Mouse (Mus musculus) erythroblast, embryonic 14.5 days (primary cell): ENCODE results near the gene Krtap5-4. TPM values are rescaled to one million over a fixed set of nuclear protein-coding genes. Genes with fewer than 3 reads are reported as not detected.
A peak's percentile ranks its signal among the peaks of the same experiment; 100 is the strongest.

Source experiments
- H3K27me3 ChIP-seq: 2 replicates; pipeline ENCODE4 v1.6.1; 2012; ENCODE audit warnings: inconsistent platforms; ENCODE audit not compliant: control insufficient read depth
- H3K36me3 ChIP-seq: 2 replicates; pipeline ENCODE4 v1.6.1; 2012; ENCODE audit warnings: mild to moderate bottlenecking, inconsistent platforms; ENCODE audit not compliant: control insufficient read depth
- H3K4me1 ChIP-seq: 2 replicates; pipeline ENCODE4 v1.6.1; 2012; ENCODE audit warnings: inconsistent platforms; ENCODE audit not compliant: control insufficient read depth
- H3K4me3 ChIP-seq: replicated peaks from 2 replicates; pipeline ENCODE3; 2012; ENCODE audit warnings: moderate library complexity, mild to moderate bottlenecking, inconsistent platforms
- H3K9me3 ChIP-seq: 2 replicates; pipeline ENCODE4 v1.6.1; 2012; ENCODE audit warnings: low read length, inconsistent platforms, mixed read lengths; ENCODE audit not compliant: control insufficient read depth
- GATA1 ChIP-seq: IDR thresholded peaks from 2 replicates; pipeline ENCODE4 v1.6.1; 2012; ENCODE audit warnings: low read length, inconsistent platforms, mixed read lengths
- TAL1 ChIP-seq: IDR thresholded peaks from 3 replicates; pipeline ENCODE4 v1.6.1; 2012; ENCODE audit warnings: low read length, inconsistent platforms, mixed read lengths
- polyA plus RNA-seq: library from polyadenylated mRNA; stranded (reverse); fragments of >175 nt; gene quantifications from 2 replicates; pipeline ENCODE4 v1.2.3, GENCODE M21; 2012

Krtap5-4 gene
- polyA plus RNA-seq, 1 experiment = not detected

DNA sequence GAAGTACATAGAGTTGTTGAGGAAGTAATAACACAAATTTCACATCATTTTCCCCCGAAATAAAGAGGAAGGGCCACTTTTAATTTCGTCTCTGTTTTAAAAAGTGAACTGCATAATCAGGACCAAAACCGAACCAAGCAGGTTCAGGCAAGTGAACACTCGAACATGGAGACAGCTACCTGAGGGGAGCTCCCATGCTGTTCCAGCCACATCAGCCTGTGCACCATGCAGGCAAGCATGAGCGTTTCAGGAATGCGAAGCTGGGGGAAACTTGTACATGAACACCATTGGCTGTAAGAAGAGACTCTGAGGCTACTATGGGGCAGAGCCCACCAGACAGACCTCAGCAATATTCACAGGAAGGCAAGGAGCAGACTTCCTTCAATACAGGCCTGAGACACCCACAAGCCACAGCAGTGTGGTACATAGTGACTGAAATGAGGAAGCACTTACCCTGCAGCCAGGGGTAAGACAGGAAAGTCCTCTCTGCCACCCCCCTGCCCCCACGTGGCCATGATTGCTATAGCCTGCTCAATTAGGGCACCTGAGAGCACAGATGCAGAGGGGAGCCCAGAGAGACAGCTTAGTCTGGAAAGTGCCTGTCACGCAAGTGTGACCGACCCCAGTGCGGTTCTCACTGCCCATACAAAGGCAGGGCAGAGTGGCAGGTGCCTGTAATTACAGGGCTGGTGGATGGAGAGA, 37.1 kb downstream of the Krtap5-4 start:
- TF ChIP-seq TAL1 = no peak
- no peak for TF ChIP-seq GATA1
- Histone ChIP-seq H3K27me3 (no peaks in the 10 kb centered on the region), H3K36me3 (no peaks in the 10 kb centered on the region), H3K9me3 (no peaks in the 10 kb centered on the region), H3K4me3 (no peak overlapping the region), H3K4me1 (peaks cover 7% of the 10 kb centered on the region)

DNA sequence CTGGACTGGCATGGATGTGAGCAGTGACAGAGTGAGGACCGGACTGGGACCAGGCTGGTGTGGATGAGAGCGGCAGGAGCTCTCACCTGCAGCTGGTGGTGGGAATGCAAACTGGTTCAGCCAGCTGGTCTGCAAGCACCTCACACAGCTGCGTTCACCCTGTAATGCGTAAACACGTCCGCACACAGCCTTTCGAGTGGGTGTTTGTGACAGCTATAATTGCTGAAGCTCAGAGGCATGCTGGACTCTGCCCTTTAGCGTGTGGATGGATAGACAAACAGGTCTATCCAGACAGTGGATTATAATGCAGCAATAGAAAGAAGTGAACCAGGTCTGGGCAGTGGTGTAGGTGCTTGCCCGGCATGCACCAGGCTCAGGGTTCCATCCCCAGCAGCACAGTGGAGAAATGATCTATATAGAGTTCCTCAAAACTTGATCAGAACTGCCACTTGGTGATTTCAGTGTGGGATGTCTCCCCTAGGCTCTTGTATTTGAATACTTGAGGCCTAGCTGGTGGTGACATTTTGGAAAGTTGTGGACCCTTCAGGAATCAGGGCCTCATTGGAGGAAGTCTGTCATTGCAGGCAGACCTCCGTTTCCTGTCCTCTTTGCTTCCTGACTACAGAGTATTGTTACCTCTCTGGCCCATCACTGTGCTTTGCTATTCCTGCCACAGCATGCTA, 38.4 kb downstream of the Krtap5-4 start:
- peaks cover 12% of the 10 kb centered on the region for H3K4me1 ChIP-seq
- H3K36me3 ChIP-seq = no peaks in the 10 kb centered on the region
- no peaks in the 10 kb centered on the region for H3K9me3 ChIP-seq
- no peak for TF ChIP-seq TAL1
- no peak for TF ChIP-seq GATA1
- no peaks in the 10 kb centered on the region for H3K27me3 ChIP-seq
- no peak overlapping the region for H3K4me3 ChIP-seq

DNA sequence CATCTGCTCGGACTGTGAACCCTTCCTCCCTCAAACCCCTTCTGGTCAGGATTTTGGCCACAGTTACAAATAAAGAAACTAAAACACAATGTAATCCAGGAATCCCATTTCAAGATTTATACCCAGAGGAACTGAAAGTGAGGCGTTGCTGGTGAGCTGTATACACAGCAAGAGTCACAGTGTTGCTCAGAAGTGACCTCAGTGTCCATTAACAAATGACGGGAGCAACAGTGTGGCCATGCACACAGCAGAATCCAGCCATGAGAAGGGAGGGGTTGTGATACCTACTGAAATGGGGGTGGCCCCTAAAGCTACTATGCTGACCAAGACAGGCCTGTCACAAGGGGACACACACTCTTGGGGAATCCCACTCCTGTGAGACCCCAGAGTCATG, 38.9 kb downstream of the Krtap5-4 start:
- Histone ChIP-seq H3K9me3 (no peaks in the 10 kb centered on the region), H3K27me3 (no peaks in the 10 kb centered on the region), H3K4me3 (no peak overlapping the region), H3K4me1 (peaks cover 16% of the 10 kb centered on the region), H3K36me3 (no peaks in the 10 kb centered on the region)
- TF ChIP-seq GATA1 (no peak), TAL1 (no peak)

DNA sequence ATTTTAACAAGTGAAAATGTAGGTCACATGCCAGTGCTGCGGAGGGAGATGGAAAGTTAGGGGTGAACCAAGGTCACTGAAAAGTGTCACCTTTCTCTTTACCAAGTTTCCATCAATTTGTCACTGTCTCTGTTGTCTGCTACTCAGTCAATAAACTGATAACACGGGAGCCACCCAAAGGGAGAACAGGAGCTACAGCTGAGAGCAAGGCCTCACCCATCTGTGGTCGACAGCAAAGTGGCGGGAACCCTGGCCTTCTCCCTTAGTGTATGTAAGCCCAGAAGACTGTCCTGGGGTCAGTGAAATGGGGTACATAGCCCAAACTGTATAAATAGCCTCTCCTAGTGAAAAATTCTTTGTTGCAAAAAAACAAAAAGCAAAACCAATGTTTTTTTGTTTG, 44.2 kb downstream of the Krtap5-4 start:
- Histone ChIP-seq H3K9me3 (no peaks in the 10 kb centered on the region), H3K27me3 (no peaks in the 10 kb centered on the region), H3K4me1 (peaks cover 52% of the 10 kb centered on the region), H3K4me3 (no peak overlapping the region), H3K36me3 (no peaks in the 10 kb centered on the region)
- no peak for TF ChIP-seq TAL1

DNA sequence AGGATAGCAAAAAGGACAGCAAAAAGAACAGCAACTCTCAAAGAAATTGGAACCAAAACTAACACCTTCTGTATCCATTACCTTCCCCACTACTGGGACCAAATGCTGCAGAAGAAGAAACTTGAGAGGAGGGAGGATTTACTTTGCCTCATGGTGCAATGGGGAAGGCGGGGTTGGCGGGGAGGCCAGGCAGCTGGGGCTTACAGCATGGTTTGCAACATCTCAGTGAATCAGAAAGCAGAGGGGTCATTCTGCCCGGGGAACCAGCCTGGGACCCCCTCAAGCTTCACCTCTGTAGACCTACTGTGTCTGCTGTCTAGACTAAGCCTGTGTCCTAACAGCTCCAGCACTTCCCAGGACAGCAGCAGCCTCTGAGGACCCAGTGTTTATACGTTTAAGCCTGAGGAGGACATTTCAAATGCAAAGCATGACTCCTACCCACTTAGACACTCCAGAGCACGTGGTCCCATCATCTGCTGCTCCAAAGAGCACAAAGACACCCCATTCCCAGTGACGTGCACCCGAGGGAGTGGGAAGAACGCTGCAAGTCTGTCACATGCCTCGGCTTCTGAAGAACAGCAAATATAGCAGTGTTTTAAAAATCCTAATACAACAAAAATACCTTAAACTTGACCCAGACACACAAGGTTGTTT, 46.1 kb downstream of the Krtap5-4 start:
- no peaks in the 10 kb centered on the region for H3K27me3 ChIP-seq
- H3K36me3 ChIP-seq = no peaks in the 10 kb centered on the region; the same call in 1 of the 2 replicates
- peaks cover 71% of the 10 kb centered on the region for H3K4me1 ChIP-seq
- no peaks in the 10 kb centered on the region for H3K9me3 ChIP-seq
- no peak overlapping the region for H3K4me3 ChIP-seq
- TF ChIP-seq GATA1 (no peak), TAL1 (no peak)

DNA sequence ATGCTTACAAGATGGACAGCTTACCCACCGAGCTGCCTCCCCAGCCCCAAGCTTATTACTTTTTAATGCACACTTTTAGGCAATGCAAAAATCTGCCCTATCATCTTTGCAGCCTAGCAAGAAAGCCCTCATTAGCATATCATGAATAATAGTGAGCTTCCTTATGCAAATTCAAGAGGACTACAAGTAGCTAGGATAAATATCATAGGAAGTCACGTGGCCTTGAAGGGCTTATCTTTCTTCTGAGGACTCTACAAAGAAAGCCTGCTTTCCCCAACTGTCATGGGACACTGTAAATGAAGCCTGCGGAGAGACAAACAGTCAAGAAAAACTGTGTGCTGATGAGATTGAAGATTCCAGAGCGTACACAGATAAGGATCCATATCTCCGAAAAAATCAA, 48.2 kb downstream of the Krtap5-4 start:
- Histone ChIP-seq H3K36me3 (no peaks in the 10 kb centered on the region; the same call in 1 of the 2 replicates), H3K9me3 (no peaks in the 10 kb centered on the region), H3K4me1 (peaks cover 86% of the 10 kb centered on the region), H3K4me3 (no peak overlapping the region), H3K27me3 (no peaks in the 10 kb centered on the region)
- TF ChIP-seq TAL1 (no peak), GATA1 (no peak)

DNA sequence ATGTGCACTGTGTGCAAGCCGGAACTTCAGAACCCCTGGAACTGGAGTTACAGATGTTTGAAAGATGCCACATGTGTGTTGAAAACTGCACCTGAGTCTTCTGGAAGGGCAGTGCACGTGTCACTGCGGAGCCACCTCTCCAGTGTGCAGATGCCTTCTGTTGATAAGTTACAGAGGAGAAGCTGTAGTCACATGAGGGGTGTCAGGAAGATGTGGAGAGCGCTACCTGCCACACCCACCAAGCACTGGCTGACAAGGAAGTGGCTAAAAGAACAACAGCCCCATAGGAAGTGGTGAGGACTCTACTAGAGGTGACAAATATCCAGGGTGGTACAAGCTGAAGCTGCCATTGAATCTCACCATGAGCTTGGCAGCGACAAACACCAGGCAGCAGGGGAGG, 50.5 kb downstream of the Krtap5-4 start:
- H3K36me3 ChIP-seq = no peaks in the 10 kb centered on the region; the same call in 1 of the 2 replicates
- H3K4me1 ChIP-seq = peaks cover 71% of the 10 kb centered on the region
- peak; percentile 63 for TF ChIP-seq TAL1
- peak; percentile 57; the same call in 1 of the 2 replicates for TF ChIP-seq GATA1
- H3K27me3 ChIP-seq = peaks cover 2% of the 10 kb centered on the region; the same call in 1 of the 2 replicates
- peak overlapping the region; percentile 43 for H3K4me3 ChIP-seq
- H3K9me3 ChIP-seq = no peaks in the 10 kb centered on the region

Other genes starting within 250 kb of the Krtap5-4 start
- 24.8 and 29.2 TPM in 2 replicates for gene Mob2, start 242.5 kb upstream of the Krtap5-4 start, polyA plus RNA-seq
- gene Dusp8, start 207.7 kb upstream of the Krtap5-4 start, polyA plus RNA-seq = 7.6 and 9.7 TPM in 2 replicates
- not detected in 2 replicates for gene Gm45618, start 182.8 kb upstream of the Krtap5-4 start, polyA plus RNA-seq
- not detected in 2 replicates for gene Gm39115, start 167.5 kb upstream of the Krtap5-4 start, polyA plus RNA-seq
- gene Gm45337, start 158.9 kb upstream of the Krtap5-4 start, polyA plus RNA-seq = not detected in 2 replicates
- gene Gm29735, start 146.4 kb upstream of the Krtap5-4 start, polyA plus RNA-seq = not detected in 2 replicates
- not detected in 2 replicates for gene Gm4553, start 137.8 kb upstream of the Krtap5-4 start, polyA plus RNA-seq
- not detected in 2 replicates for gene Krtap5-2, start 127.5 kb upstream of the Krtap5-4 start, polyA plus RNA-seq
- not detected in 2 replicates for gene Gm10153, start 113.2 kb upstream of the Krtap5-4 start, polyA plus RNA-seq
- not detected in 2 replicates for gene Krtap5-3, start 102.2 kb upstream of the Krtap5-4 start, polyA plus RNA-seq
- gene Gm7579, start 91.7 kb upstream of the Krtap5-4 start, polyA plus RNA-seq = not detected in 2 replicates
- gene Krtap5-5, start 73.6 kb upstream of the Krtap5-4 start, polyA plus RNA-seq = 0.03 TPM in 1 of 2 replicates, not detected in the other
- gene Gm40460, start 62.5 kb upstream of the Krtap5-4 start, polyA plus RNA-seq = not detected in 2 replicates
- not detected in 2 replicates for gene Gm2431, start 45.2 kb upstream of the Krtap5-4 start, polyA plus RNA-seq
- not detected in 2 replicates for gene Gm4559, start 29.2 kb upstream of the Krtap5-4 start, polyA plus RNA-seq
- not detected in 2 replicates for gene Krtap5-1, start 6.4 kb upstream of the Krtap5-4 start, polyA plus RNA-seq
- 0.36 and 0.47 TPM in 2 replicates for gene Ifitm10, start 70.2 kb downstream of the Krtap5-4 start, polyA plus RNA-seq
- gene Gm49369, start 79.1 kb downstream of the Krtap5-4 start, polyA plus RNA-seq = 19.7 and 19.8 TPM in 2 replicates
- gene Ctsd, start 84.5 kb downstream of the Krtap5-4 start, polyA plus RNA-seq = 14.4 and 21.7 TPM in 2 replicates
- gene Syt8, start 131.3 kb downstream of the Krtap5-4 start, polyA plus RNA-seq = not detected in 2 replicates
- gene Tnni2, start 138.3 kb downstream of the Krtap5-4 start, polyA plus RNA-seq = 0.22 TPM in 1 of 2 replicates, not detected in the other
- 0.05 and 0.21 TPM in 2 replicates for gene Lsp1, start 157.3 kb downstream of the Krtap5-4 start, polyA plus RNA-seq
- not detected in 2 replicates for gene Tnnt3, start 195.3 kb downstream of the Krtap5-4 start, polyA plus RNA-seq
- gene Mrpl23, start 229.1 kb downstream of the Krtap5-4 start, polyA plus RNA-seq = 0.90 and 2.4 TPM in 2 replicates